Mouse (Mus musculus) ES-Bruce4 (cell line): ENCODE data around the gene Tnn.

Experiments
- CTCF ChIP-seq: IDR thresholded peaks from one replicate; pipeline ENCODE4 v1.8.1; 2011; ENCODE audit warnings: low read depth, low read length
- EP300 ChIP-seq: IDR thresholded peaks from 2 replicates; pipeline ENCODE4 v1.6.1; 2011; ENCODE audit warnings: low read depth, low read length; ENCODE audit not compliant: insufficient read depth
- POLR2A ChIP-seq: IDR thresholded peaks from one replicate; pipeline ENCODE4 v1.8.1; 2011; ENCODE audit warnings: low read length; ENCODE audit not compliant: insufficient read depth

GRCm38 (mm10) chr1:160050898-160051297 is 102.5 kb downstream of the Tnn start:
- TF ChIP-seq POLR2A = no peak
- no peak for TF ChIP-seq EP300
- no peak for TF ChIP-seq CTCF
